Mouse (Mus musculus) hindbrain, postnatal 0 days (tissue): ENCODE measurements around the gene Nbea. TPM values are rescaled to one million over a fixed set of nuclear protein-coding genes. Genes with fewer than 3 reads are reported as not detected.

Experiments
- ATAC-seq: fragments of 200-750 bp; cut with Nextera tagmentation; 2 replicates; pipeline ENCODE4 v1.8.0; 2017; ENCODE audit warnings: mild to moderate bottlenecking, moderate TSS enrichment, moderate library complexity
- DNase-seq: peaks from one replicate; pipeline ENCODE4 v3.0.0-alpha.2; 2015; ENCODE audit warnings: low spot score
- H3K27ac ChIP-seq: fragments of 300-500 bp; sonication (generic); 2 replicates; pipeline ENCODE4 v1.5.1; 2014; ENCODE audit warnings: mild to moderate bottlenecking
- H3K27me3 ChIP-seq: fragments of 300-500 bp; sonication (generic); 2 replicates; pipeline ENCODE4 v1.6.1; 2014; ENCODE audit warnings: low read length, mixed read lengths; ENCODE audit not compliant: insufficient read depth
- H3K36me3 ChIP-seq: fragments of 300-500 bp; sonication (generic); 2 replicates; pipeline ENCODE4 v1.6.1; 2014; ENCODE audit warnings: low read length, mixed read lengths; ENCODE audit not compliant: insufficient read depth
- H3K4me1 ChIP-seq: fragments of 300-500 bp; sonication (generic); 2 replicates; pipeline ENCODE4 v1.6.1; 2014; ENCODE audit warnings: antibody characterized with exemption, low read length, mixed read lengths; ENCODE audit not compliant: insufficient read depth
- H3K4me2 ChIP-seq: fragments of 300-500 bp; sonication (generic); 2 replicates; pipeline ENCODE4 v1.6.1; 2014; ENCODE audit warnings: low read depth, mild to moderate bottlenecking, low read length, moderate library complexity, mixed read lengths
- H3K4me3 ChIP-seq: fragments of 300-500 bp; sonication (generic); 2 replicates; pipeline ENCODE4 v1.5.1; 2014; ENCODE audit warnings: low read length
- H3K9ac ChIP-seq: fragments of 300-500 bp; sonication (generic); replicated peaks from 2 replicates; pipeline ENCODE4 v1.6.1; 2014; ENCODE audit warnings: mild to moderate bottlenecking, low read length, moderate library complexity, mixed read lengths
- H3K9me3 ChIP-seq: fragments of 300-500 bp; sonication (generic); 2 replicates; pipeline ENCODE4 v1.6.1; 2016; ENCODE audit warnings: low read length, mixed read lengths
- CTCF ChIP-seq: IDR thresholded peaks from 2 replicates; pipeline ENCODE4 v1.5.1; 2016; ENCODE audit warnings: antibody characterized with exemption, control low read depth, low read depth
- WGBS: fragments of 180-500 bp; shearing (Covaris S2); extraction: QIAGEN DNeasy Blood & Tissue Kit; methylation state at CpG from one replicate; pipeline ENCODE4 v1.1.7; 2014; 5-methylcytosine and 5-hydroxymethylcytosine counted together
- polyA plus RNA-seq: library from polyadenylated mRNA; unstranded; fragments of >200 nt; fragmentation: Nextera tagmentation; extraction: Ambion mirVana; gene quantifications from 2 replicates; pipeline ENCODE4 v1.2.1, GENCODE M21; 2015
- total RNA-seq: library from RNA; depleted of rRNA; stranded (reverse); fragments of >200 nt; gene quantifications from 2 replicates; pipeline ENCODE4 v1.2.3, GENCODE M21; 2014

Nbea gene
- total and polyA plus RNA-seq, 2 experiments from 2014 or later, result 53.4 to 190 TPM

- no peaks in the 10 kb centered on the region for H3K9me3 ChIP-seq
- H3K4me2 ChIP-seq, result no peak overlapping the region
- no peaks in the 10 kb centered on the region for H3K36me3 ChIP-seq
- no peak for ATAC-seq
- H3K27ac ChIP-seq, result no peak overlapping the region
- no peaks in the 10 kb centered on the region for H3K4me1 ChIP-seq
- no peak for DNase-seq
- no peak overlapping the region for H3K9ac ChIP-seq
- no peak for TF ChIP-seq CTCF
- H3K4me3 ChIP-seq, result no peak overlapping the region
- H3K27me3 ChIP-seq, result no peaks in the 10 kb centered on the region
Measured at GRCm38 (mm10) chr3:55819598-55819997, 363.9 kb downstream of the Nbea start.

DNA sequence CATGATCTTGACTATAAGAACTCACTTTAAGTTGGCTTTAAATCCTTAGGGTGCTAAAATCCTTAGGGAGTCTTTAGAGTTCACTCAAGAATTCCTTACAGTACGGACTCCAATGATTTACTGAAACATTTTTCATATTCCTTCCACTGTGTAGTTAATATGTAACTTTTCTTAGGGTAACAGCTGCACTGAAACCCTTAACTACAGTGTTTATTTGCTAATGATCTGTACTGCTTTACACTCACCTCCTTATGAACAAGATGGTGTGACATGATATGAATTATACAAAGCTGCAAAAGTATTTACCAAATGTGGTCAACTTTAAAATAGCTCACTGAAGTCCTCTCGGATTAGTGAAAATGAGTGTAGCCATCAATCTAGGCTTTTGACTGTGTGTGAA lies 365.4 kb downstream of the Nbea start:
- 85% methylated on average over 2 of the region's 2 CpGs for WGBS
- ATAC-seq, result no peak
- no peaks in the 10 kb centered on the region for H3K27me3 ChIP-seq

DNA sequence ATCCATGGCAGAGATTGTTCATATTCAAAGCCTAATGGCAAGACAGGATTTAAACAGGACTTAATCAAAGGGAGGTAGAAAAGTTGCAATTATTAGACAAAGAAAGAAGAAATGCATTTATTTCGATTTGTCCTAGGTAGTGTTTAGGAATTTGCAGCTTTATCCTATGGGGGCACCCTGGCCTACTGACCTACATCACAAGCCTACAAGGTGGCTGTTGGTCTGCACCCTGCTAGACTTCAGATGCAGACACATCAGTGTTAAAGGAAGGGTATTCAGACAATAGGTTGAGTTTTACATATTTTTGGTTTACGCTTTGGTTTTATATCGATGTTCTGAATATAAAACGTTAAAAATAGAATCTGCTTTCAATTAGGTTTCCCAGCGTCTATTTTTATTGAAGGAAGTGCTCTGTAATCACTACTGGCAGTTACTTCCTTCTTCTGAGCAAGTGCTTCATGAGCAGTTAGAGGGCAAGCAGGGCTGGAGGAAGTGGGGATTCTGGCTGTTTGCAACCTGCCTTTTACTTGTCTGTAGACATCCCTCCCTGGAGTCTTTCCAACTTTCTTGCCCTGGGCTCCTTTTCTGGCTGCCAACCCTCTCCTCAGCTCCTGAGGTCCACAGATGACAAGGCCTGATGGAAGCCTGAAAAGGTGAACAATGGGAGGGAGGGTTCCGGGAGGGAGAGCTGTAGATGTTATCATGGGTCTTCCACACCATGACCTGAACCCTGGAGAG lies 366.7 kb downstream of the Nbea start:
- Histone ChIP-seq H3K36me3 (no peaks in the 10 kb centered on the region), H3K4me2 (no peak overlapping the region), H3K4me1 (no peaks in the 10 kb centered on the region), H3K9me3 (no peaks in the 10 kb centered on the region), H3K27ac (no peak overlapping the region), H3K27me3 (no peaks in the 10 kb centered on the region), H3K4me3 (no peak overlapping the region), H3K9ac (no peak overlapping the region)
- DNase-seq (no peak), ATAC-seq (no peak)
- TF ChIP-seq CTCF, result no peak
- 80% methylated on average over 6 of the region's 6 CpGs for WGBS

More for the DNA sequence above, 365.4 kb downstream of the Nbea start:
- no peak overlapping the region for H3K27ac ChIP-seq
- H3K36me3 ChIP-seq, result no peaks in the 10 kb centered on the region
- H3K9ac ChIP-seq, result no peak overlapping the region
- TF ChIP-seq CTCF, result no peak
- H3K9me3 ChIP-seq, result no peaks in the 10 kb centered on the region
- no peak overlapping the region for H3K4me3 ChIP-seq
- no peaks in the 10 kb centered on the region for H3K4me1 ChIP-seq
- H3K4me2 ChIP-seq, result no peak overlapping the region
- DNase-seq, result no peak

DNA sequence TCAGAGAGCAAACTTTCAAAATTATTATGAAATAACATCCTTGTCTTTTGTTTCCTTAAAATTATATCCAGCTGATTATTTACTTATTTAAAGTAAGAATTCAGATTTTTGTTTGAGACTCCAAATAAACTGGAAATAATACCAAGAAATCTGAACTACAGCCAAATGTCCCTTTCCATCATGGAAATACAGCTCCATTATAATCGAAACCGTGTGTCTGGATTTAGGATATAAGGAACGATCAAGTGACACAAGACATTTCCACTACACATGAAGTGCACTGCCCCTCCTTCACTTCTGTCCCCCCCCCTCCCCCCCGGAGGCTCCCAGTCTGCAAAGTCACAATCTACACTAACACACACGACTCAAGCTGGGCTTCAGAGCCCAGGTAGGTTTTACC lies 367.4 kb downstream of the Nbea start:
- DNase-seq, result no peak

GRCm38 (mm10) chr3:55814993-55815625 lies 368.4 kb downstream of the Nbea start:
- Histone ChIP-seq H3K27me3 (no peaks in the 10 kb centered on the region), H3K4me3 (no peak overlapping the region), H3K4me1 (no peaks in the 10 kb centered on the region), H3K9ac (no peak overlapping the region), H3K27ac (peak overlapping the region; percentile 32; the same call in 1 of the 2 replicates), H3K9me3 (no peaks in the 10 kb centered on the region), H3K36me3 (no peaks in the 10 kb centered on the region), H3K4me2 (no peak overlapping the region)
- ATAC-seq (no peak), DNase-seq (no peak)
- TF ChIP-seq CTCF, result no peak
- WGBS, result 65% methylated on average over 5 of the region's 5 CpGs

More for the DNA sequence above, 367.4 kb downstream of the Nbea start:
- Histone ChIP-seq H3K36me3 (no peaks in the 10 kb centered on the region), H3K4me3 (no peak overlapping the region), H3K9ac (no peak overlapping the region), H3K4me2 (no peak overlapping the region), H3K4me1 (no peaks in the 10 kb centered on the region), H3K27ac (no peak overlapping the region), H3K9me3 (no peaks in the 10 kb centered on the region), H3K27me3 (no peaks in the 10 kb centered on the region)
- 64% methylated on average over 5 of the region's 5 CpGs for WGBS
- no peak for ATAC-seq
- TF ChIP-seq CTCF, result no peak

DNA sequence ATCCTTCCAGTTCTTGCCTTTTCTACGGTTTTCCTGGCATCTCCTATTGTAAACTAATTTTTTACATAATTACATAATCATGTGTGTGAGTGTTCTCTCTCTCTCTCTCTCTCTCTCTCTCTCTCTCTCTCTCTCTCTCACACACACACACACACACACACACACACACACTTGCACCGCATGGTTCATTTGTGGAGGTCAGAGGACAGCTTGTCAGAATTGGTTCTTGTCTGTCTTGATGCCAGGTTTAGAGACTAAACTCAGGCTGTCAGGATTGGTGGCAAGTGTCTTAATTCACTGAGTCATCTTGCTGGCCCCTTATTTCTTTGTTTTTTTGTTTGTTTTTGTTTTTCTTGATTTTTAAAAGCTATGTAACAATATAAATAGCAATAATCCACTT lies 388.7 kb downstream of the Nbea start:
- H3K4me1 ChIP-seq, result peaks cover 9% of the 10 kb centered on the region
- H3K4me3 ChIP-seq, result no peak overlapping the region
- 0 out of 2 replicates have a peak overlapping the region, but pooled peaks have one; percentile 81 for H3K27ac ChIP-seq
- no peaks in the 10 kb centered on the region for H3K9me3 ChIP-seq
- no peaks in the 10 kb centered on the region for H3K27me3 ChIP-seq
- ATAC-seq (no peak), DNase-seq (no peak)
- H3K9ac ChIP-seq, result no peak overlapping the region
- no peak for TF ChIP-seq CTCF
- no peaks in the 10 kb centered on the region for H3K36me3 ChIP-seq
- WGBS, result 48% methylated on average over 2 of the region's 2 CpGs
- H3K4me2 ChIP-seq, result no peak overlapping the region
